Mouse (Mus musculus) heart, embryonic 15.5 days (tissue): Measurements from ENCODE around the gene H2-Ab1. TPM values are rescaled to one million over a fixed set of nuclear protein-coding genes. Genes with fewer than 3 reads are reported as not detected.

Experiments used
- ATAC-seq: fragments of 200-750 bp; cut with Nextera tagmentation; replicated peaks from 2 replicates; pipeline ENCODE4 v1.8.0; 2017; ENCODE audit warnings: low read depth, moderate TSS enrichment; ENCODE audit not compliant: insufficient number of reproducible peaks, insufficient read depth, low FRiP score
- H3K27ac ChIP-seq: fragments of 300-500 bp; sonication (generic); 2 replicates; pipeline ENCODE4 v1.5.1; 2015; ENCODE audit warnings: mild to moderate bottlenecking, inconsistent platforms
- H3K27me3 ChIP-seq: fragments of 300-500 bp; sonication (generic); 2 replicates; pipeline ENCODE4 v1.6.1; 2015; ENCODE audit warnings: inconsistent platforms
- H3K36me3 ChIP-seq: fragments of 300-500 bp; sonication (generic); 2 replicates; pipeline ENCODE4 v1.6.1; 2015; ENCODE audit warnings: mild to moderate bottlenecking, inconsistent platforms
- H3K4me1 ChIP-seq: fragments of 300-500 bp; sonication (generic); replicated peaks from 2 replicates; pipeline ENCODE4 v1.6.1; 2015; ENCODE audit warnings: inconsistent platforms
- H3K4me2 ChIP-seq: fragments of 300-500 bp; sonication (generic); 2 replicates; pipeline ENCODE4 v1.6.1; 2015; ENCODE audit warnings: inconsistent platforms, mild to moderate bottlenecking, moderate library complexity
- H3K4me3 ChIP-seq: fragments of 300-500 bp; sonication (generic); 2 replicates; pipeline ENCODE4 v1.5.1; 2015; ENCODE audit warnings: mild to moderate bottlenecking, inconsistent platforms
- H3K9ac ChIP-seq: fragments of 300-500 bp; sonication (generic); 2 replicates; pipeline ENCODE4 v1.6.1; 2015; ENCODE audit warnings: mild to moderate bottlenecking, inconsistent platforms
- H3K9me3 ChIP-seq: fragments of 300-500 bp; sonication (generic); replicated peaks from 2 replicates; pipeline ENCODE4 v1.6.1; 2016; ENCODE audit warnings: inconsistent platforms
- WGBS: fragments of 180-500 bp; shearing (Covaris S2); methylation state at CpG from one replicate; pipeline ENCODE4 v1.1.7; 2015; ENCODE audit warnings: mixed read lengths; 5-methylcytosine and 5-hydroxymethylcytosine counted together
- polyA plus RNA-seq: library from polyadenylated mRNA; unstranded; fragments of >200 nt; fragmentation: Nextera tagmentation; extraction: Ambion mirVana; gene quantifications from 2 replicates; pipeline ENCODE4 v1.2.1, GENCODE M21; 2015

The H2-Ab1 gene
- polyA plus RNA-seq, 1 experiment from 2014 or later, result 16.2 TPM

GRCm38 (mm10) chr17:34299356-34299755 lies 41.9 kb downstream of the H2-Ab1 start:
- Histone ChIP-seq H3K4me2 (no peak overlapping the region), H3K27ac (no peak overlapping the region), H3K27me3 (no peaks in the 10 kb centered on the region), H3K36me3 (no peaks in the 10 kb centered on the region), H3K4me1 (peaks cover 5% of the 10 kb centered on the region), H3K9me3 (no peaks in the 10 kb centered on the region), H3K9ac (no peak overlapping the region), H3K4me3 (no peak overlapping the region)
- no peak for ATAC-seq
- 59% methylated on average over 3 of the region's 3 CpGs for WGBS

GRCm38 (mm10) chr17:34300071-34300470 lies 42.6 kb downstream of the H2-Ab1 start:
- no peaks in the 10 kb centered on the region for H3K27me3 ChIP-seq
- no peak for ATAC-seq
- H3K27ac ChIP-seq, result no peak overlapping the region
- H3K9ac ChIP-seq, result no peak overlapping the region
- WGBS, result 87% methylated on average over 8 of the region's 8 CpGs
- H3K4me1 ChIP-seq, result peaks cover 5% of the 10 kb centered on the region
- H3K4me3 ChIP-seq, result no peak overlapping the region
- H3K4me2 ChIP-seq, result no peak overlapping the region
- H3K9me3 ChIP-seq, result no peaks in the 10 kb centered on the region
- H3K36me3 ChIP-seq, result no peaks in the 10 kb centered on the region

- H3K9ac ChIP-seq, result no peak overlapping the region
- no peaks in the 10 kb centered on the region for H3K27me3 ChIP-seq
- no peak for ATAC-seq
- H3K9me3 ChIP-seq, result no peaks in the 10 kb centered on the region
- H3K4me1 ChIP-seq, result peaks cover 3% of the 10 kb centered on the region
- no peaks in the 10 kb centered on the region for H3K36me3 ChIP-seq
- no peak overlapping the region for H3K4me3 ChIP-seq
- no peak overlapping the region for H3K4me2 ChIP-seq
- H3K27ac ChIP-seq, result no peak overlapping the region
- WGBS, result 68% methylated on average over 23 of the region's 23 CpGs
These were observed 43.4 kb downstream of the H2-Ab1 start for GRCm38 (mm10) chr17:34300691-34301566.

- ATAC-seq, result no peak
- H3K4me3 ChIP-seq, result no peak overlapping the region
- 89% methylated on average over 4 of the region's 4 CpGs for WGBS
- no peak overlapping the region for H3K9ac ChIP-seq
- no peaks in the 10 kb centered on the region for H3K27me3 ChIP-seq
- no peaks in the 10 kb centered on the region for H3K9me3 ChIP-seq
- H3K4me1 ChIP-seq, result no peaks in the 10 kb centered on the region
- no peak overlapping the region for H3K27ac ChIP-seq
- H3K4me2 ChIP-seq, result no peak overlapping the region
- no peaks in the 10 kb centered on the region for H3K36me3 ChIP-seq
These were observed 44.2 kb downstream of the H2-Ab1 start for GRCm38 (mm10) chr17:34301670-34302190.

- H3K9me3 ChIP-seq, result no peaks in the 10 kb centered on the region
- 82% methylated on average over 2 of the region's 2 CpGs for WGBS
- H3K9ac ChIP-seq, result no peak overlapping the region
- H3K4me1 ChIP-seq, result no peaks in the 10 kb centered on the region
- no peak overlapping the region for H3K4me2 ChIP-seq
- no peak overlapping the region for H3K27ac ChIP-seq
- ATAC-seq, result no peak
- no peaks in the 10 kb centered on the region for H3K36me3 ChIP-seq
- H3K27me3 ChIP-seq, result 0 out of 2 replicates have a peak, but pooled peaks cover 4% of the 10 kb centered on the region
- no peak overlapping the region for H3K4me3 ChIP-seq
These were observed 46.3 kb downstream of the H2-Ab1 start for GRCm38 (mm10) chr17:34303789-34304188.

GRCm38 (mm10) chr17:34304751-34305150 lies 47.3 kb downstream of the H2-Ab1 start:
- Histone ChIP-seq H3K9ac (no peak overlapping the region), H3K4me2 (no peak overlapping the region), H3K27me3 (0 out of 2 replicates have a peak, but pooled peaks cover 4% of the 10 kb centered on the region), H3K36me3 (no peaks in the 10 kb centered on the region), H3K4me1 (peaks cover 3% of the 10 kb centered on the region), H3K9me3 (no peaks in the 10 kb centered on the region), H3K27ac (no peak overlapping the region), H3K4me3 (no peak overlapping the region)
- no peak; the same call in 1 of the 2 replicates for ATAC-seq
- WGBS, result 13% methylated on average over 4 of the region's 4 CpGs

GRCm38 (mm10) chr17:34305380-34306030 lies 48.0 kb downstream of the H2-Ab1 start, which contains the start of gene H2-Eb1:
TSS of gene H2-Eb1 (plus strand) at chr17:34305867.
- H3K9me3 ChIP-seq, result no peaks in the 10 kb centered on the region
- no peak within 1 kb of the TSS for H3K27ac ChIP-seq
- no peak within 1 kb of the TSS for H3K4me3 ChIP-seq
- peaks cover 7% of the 10 kb centered on the region for H3K4me1 ChIP-seq
- H3K36me3 ChIP-seq, result no peaks in the 10 kb centered on the region
- H3K9ac ChIP-seq, result no peak within 1 kb of the TSS
- H3K27me3 ChIP-seq, result 0 out of 2 replicates have a peak, but pooled peaks cover 4% of the 10 kb centered on the region
- no peak within 1 kb of the TSS for H3K4me2 ChIP-seq
- peak; percentile 72 for ATAC-seq

- 68% methylated on average over 2 of the region's 2 CpGs for WGBS
- peaks cover 7% of the 10 kb centered on the region for H3K4me1 ChIP-seq
- H3K9me3 ChIP-seq, result no peaks in the 10 kb centered on the region
- no peak for ATAC-seq
- no peak overlapping the region for H3K4me2 ChIP-seq
- no peak overlapping the region for H3K27ac ChIP-seq
- no peak overlapping the region for H3K9ac ChIP-seq
- no peak overlapping the region for H3K4me3 ChIP-seq
- H3K36me3 ChIP-seq, result no peaks in the 10 kb centered on the region
- H3K27me3 ChIP-seq, result 0 out of 2 replicates have a peak, but pooled peaks cover 4% of the 10 kb centered on the region
These were observed 48.9 kb downstream of the H2-Ab1 start for GRCm38 (mm10) chr17:34306407-34306806.

- 0 out of 2 replicates have a peak, but pooled peaks cover 4% of the 10 kb centered on the region for H3K27me3 ChIP-seq
- no peak overlapping the region for H3K4me3 ChIP-seq
- H3K4me1 ChIP-seq, result peaks cover 7% of the 10 kb centered on the region
- H3K4me2 ChIP-seq, result no peak overlapping the region
- H3K9ac ChIP-seq, result no peak overlapping the region
- ATAC-seq, result no peak
- no peaks in the 10 kb centered on the region for H3K9me3 ChIP-seq
- H3K27ac ChIP-seq, result no peak overlapping the region
- H3K36me3 ChIP-seq, result no peaks in the 10 kb centered on the region
These were observed 49.7 kb downstream of the H2-Ab1 start for GRCm38 (mm10) chr17:34307216-34307615.

GRCm38 (mm10) chr17:34308161-34308560 lies 50.7 kb downstream of the H2-Ab1 start:
- no peak for ATAC-seq
- H3K36me3 ChIP-seq, result no peaks in the 10 kb centered on the region
- no peak overlapping the region for H3K9ac ChIP-seq
- H3K27ac ChIP-seq, result no peak overlapping the region
- 0 out of 2 replicates have a peak, but pooled peaks cover 4% of the 10 kb centered on the region for H3K27me3 ChIP-seq
- 81% methylated on average over 4 of the region's 4 CpGs for WGBS
- peaks cover 7% of the 10 kb centered on the region for H3K4me1 ChIP-seq
- H3K4me2 ChIP-seq, result no peak overlapping the region
- no peaks in the 10 kb centered on the region for H3K9me3 ChIP-seq
- no peak overlapping the region for H3K4me3 ChIP-seq

GRCm38 (mm10) chr17:34309225-34309624 lies 51.7 kb downstream of the H2-Ab1 start:
- H3K27me3 ChIP-seq, result 0 out of 2 replicates have a peak, but pooled peaks cover 4% of the 10 kb centered on the region
- H3K4me2 ChIP-seq, result peak overlapping the region; percentile 75
- peak overlapping the region; percentile 68 for H3K4me3 ChIP-seq
- 21% methylated on average over 10 of the region's 10 CpGs for WGBS
- H3K9me3 ChIP-seq, result no peaks in the 10 kb centered on the region
- no peaks in the 10 kb centered on the region for H3K36me3 ChIP-seq
- peaks cover 7% of the 10 kb centered on the region for H3K4me1 ChIP-seq
- peak overlapping the region; percentile 71 for H3K9ac ChIP-seq
- ATAC-seq, result no peak
- peak overlapping the region; percentile 69 for H3K27ac ChIP-seq
